Mouse (Mus musculus): ENCODE data around the gene Ubqln1. TPM values are rescaled to one million over a fixed set of nuclear protein-coding genes. Genes with fewer than 3 reads are reported as not detected.

The Ubqln1 gene
- total RNA-seq, 2 experiments from 2014 or later, result 137 to 144 TPM

Other genes with a start within 250 kb of the Ubqln1 start
- gene Klhl3, start 102.1 kb downstream of the Ubqln1 start, total RNA-seq (2021), result 10 to 100 TPM; 27.8 to 38.4 TPM
- gene Hnrnpa0, start 87.1 kb downstream of the Ubqln1 start, total RNA-seq (2021), result 100 to 1,000 TPM; 118 to 134 TPM
- gene Idnk, start 58.0 kb downstream of the Ubqln1 start, total RNA-seq (2021), result 10 to 100 TPM; 27.0 to 27.1 TPM
- gene Gkap1, start 60.0 kb upstream of the Ubqln1 start, total RNA-seq (2021), result 10 to 100 TPM; 17.3 to 19.1 TPM
- 1 to 10 TPM; 2.7 to 3.2 TPM for gene Kif27, start 143.5 kb upstream of the Ubqln1 start, total RNA-seq (2021)
- 1 to 10 TPM; 7.1 to 7.4 TPM for gene 2210016F16Rik, start 169.6 kb upstream of the Ubqln1 start, total RNA-seq (2021)
- 10 to 100 TPM; 11.6 to 13.8 TPM for gene Rmi1, start 186.6 kb upstream of the Ubqln1 start, total RNA-seq (2021)
- gene Hnrnpk, start 187.7 kb upstream of the Ubqln1 start, total RNA-seq (2021), result 100 to 1,000 TPM; 576 to 584 TPM

Data from left cerebral cortex, postnatal 36 days (tissue).